Mouse (Mus musculus): Measurements from ENCODE around the gene Hmgcs2.

GRCm38 (mm10) chr3:98246985-98247751, 33.1 kb upstream of the Hmgcs2 start:
- TF ChIP-seq CTCF (IDR thresholded peaks at IDR 0.05; ENCODE audit: low read depth, low read length): no peak
- no peak for TF ChIP-seq POLR2A (IDR thresholded peaks at IDR 0.05; ENCODE audit: extremely low read depth, insufficient read depth, low read length)

All from liver, adult 2 months (tissue).